In genomic region chr3:125678924-125679323, GRCm38 (mm10) we compare ENCODE assay signal across 9 mouse cellular contexts.
A peak's percentile ranks its signal among the peaks of the same experiment; 100 is the strongest.
DNase-seq lines count a peak whose midpoint lies in the region; ATAC-seq and TF ChIP-seq lines count a peak whose summit lies in the region.
"Had no signal": no experiment of that assay in that cellular context is flagged by ENCODE, and none has a peak within 500 bp of the region (broad histone marks: within the 10 kb centered on the region; RNA-seq: fewer than 3 reads in every experiment).

No protein-coding gene starts in this region.

- H3K4me1 ChIP-seq in kidney, adult 2 months (ENCODE audit: control insufficient read depth, insufficient read depth, low read length), result no peaks in the 10 kb centered on the region
- peaks cover 3% of the 10 kb centered on the region; the same call in 1 of the 2 replicates for H3K4me1 ChIP-seq in embryonic facial prominence, embryonic 13.5 days
- 0 out of 2 replicates have a peak, but pooled peaks cover 4% of the 10 kb centered on the region for H3K4me1 ChIP-seq in neural tube, embryonic 14.5 days (ENCODE audit: control insufficient read depth, insufficient read depth, low read length)
- H3K4me1 ChIP-seq in liver, embryonic 11.5 days (replicated peaks; ENCODE audit: control insufficient read depth, insufficient read depth, low read length), result no peaks in the 10 kb centered on the region

- WGBS in kidney, adult 2 months, result 68% methylated on average over 9 of the region's 9 CpGs
- WGBS in embryonic facial prominence, embryonic 13.5 days, result 46% methylated on average over 9 of the region's 9 CpGs
- WGBS in neural tube, embryonic 14.5 days, result 46% methylated on average over 9 of the region's 9 CpGs
- WGBS in liver, embryonic 11.5 days, result 83% methylated on average over 9 of the region's 9 CpGs

- H3K27ac ChIP-seq in kidney, adult 2 months (ENCODE audit: insufficient read depth, low read depth, low read length), result no peak overlapping the region
- H3K27ac ChIP-seq in embryonic facial prominence, embryonic 13.5 days, result peak overlapping the region; percentile 55; the same call in 1 of the 2 replicates
- H3K27ac ChIP-seq in neural tube, embryonic 14.5 days (ENCODE audit: low read depth, low read length), result no peak overlapping the region
- no peak overlapping the region for H3K27ac ChIP-seq in liver, embryonic 11.5 days (ENCODE audit: low read depth, low read length)

- no peak for DNase-seq in kidney, adult 2 months
- DNase-seq in kidney, adult 18-20 months, result no peak
- peak; percentile 3 to 10 for DNase-seq in kidney, postnatal 4 days
- no peak for DNase-seq in liver, embryonic 11.5 days (ENCODE audit: low spot score)
- DNase-seq in MN1 (ENCODE audit: low spot score), result no peak
- no peak for DNase-seq in lung, adult 18-20 months
- DNase-seq: lung, postnatal 10 days had no signal

- H3K36me3 ChIP-seq in kidney, adult 2 months (ENCODE audit: control insufficient read depth, insufficient read depth, low read length), result no peaks in the 10 kb centered on the region
- H3K36me3 ChIP-seq in embryonic facial prominence, embryonic 13.5 days, result no peaks in the 10 kb centered on the region
- no peaks in the 10 kb centered on the region for H3K36me3 ChIP-seq in neural tube, embryonic 14.5 days (ENCODE audit: control insufficient read depth, insufficient read depth, low read length)
- H3K36me3 ChIP-seq in liver, embryonic 11.5 days (ENCODE audit: control insufficient read depth, insufficient read depth, low read length), result no peaks in the 10 kb centered on the region

- peak; percentile 79; the same call in 1 of the 2 replicates for ATAC-seq in embryonic facial prominence, embryonic 13.5 days (ENCODE audit: insufficient number of reproducible peaks, insufficient read depth, low FRiP score, low TSS enrichment, low read depth)
- peak; percentile 88 for ATAC-seq in neural tube, embryonic 14.5 days (ENCODE audit: low read depth)
- ATAC-seq in liver, embryonic 11.5 days (replicated peaks; ENCODE audit: low FRiP score), result no peak

- TF ChIP-seq CTCF in kidney, adult 2 months (conservative IDR thresholded peaks at IDR 0.05; ENCODE audit: insufficient read depth, insufficient read length, low read depth, low read length), result no peak

- no peaks in the 10 kb centered on the region for H3K27me3 ChIP-seq in kidney, adult 2 months (replicated peaks; ENCODE audit: control insufficient read depth, insufficient read depth, low read length)
- no peaks in the 10 kb centered on the region for H3K27me3 ChIP-seq in embryonic facial prominence, embryonic 13.5 days
- no peaks in the 10 kb centered on the region for H3K27me3 ChIP-seq in neural tube, embryonic 14.5 days (ENCODE audit: control insufficient read depth, insufficient read depth, low read length)
- H3K27me3 ChIP-seq in liver, embryonic 11.5 days (replicated peaks; ENCODE audit: control insufficient read depth, insufficient read depth, low read length), result no peaks in the 10 kb centered on the region

- TF ChIP-seq POLR2A in kidney, adult 2 months (IDR thresholded peaks at IDR 0.05; ENCODE audit: low read depth, low read length), result no peak

- H3K9ac ChIP-seq in embryonic facial prominence, embryonic 13.5 days, result no peak overlapping the region
- no peak overlapping the region for H3K9ac ChIP-seq in neural tube, embryonic 14.5 days (replicated peaks; ENCODE audit: low read depth, low read length)
- H3K9ac ChIP-seq in liver, embryonic 11.5 days (ENCODE audit: low read depth, low read length), result no peak overlapping the region

- H3K4me3 ChIP-seq in kidney, adult 2 months (ENCODE audit: insufficient read depth, low read depth, low read length), result 0 out of 2 replicates have a peak overlapping the region, but pooled peaks have one; percentile 14
- peak overlapping the region; percentile 23 for H3K4me3 ChIP-seq in embryonic facial prominence, embryonic 13.5 days
- no peak overlapping the region for H3K4me3 ChIP-seq in neural tube, embryonic 14.5 days (ENCODE audit: low read depth, low read length)
- no peak overlapping the region for H3K4me3 ChIP-seq in liver, embryonic 11.5 days (ENCODE audit: low read depth, low read length)

- no peaks in the 10 kb centered on the region for H3K9me3 ChIP-seq in embryonic facial prominence, embryonic 13.5 days
- H3K9me3 ChIP-seq in neural tube, embryonic 14.5 days (ENCODE audit: control insufficient read depth, low read length), result no peaks in the 10 kb centered on the region
- H3K9me3 ChIP-seq in liver, embryonic 11.5 days (ENCODE audit: control insufficient read depth, low read length), result no peaks in the 10 kb centered on the region

- peak overlapping the region; percentile 44 for H3K4me2 ChIP-seq in embryonic facial prominence, embryonic 13.5 days
- H3K4me2 ChIP-seq in neural tube, embryonic 14.5 days (ENCODE audit: low read depth, low read length), result 0 out of 2 replicates have a peak overlapping the region, but pooled peaks have one; percentile 5
- H3K4me2 ChIP-seq in liver, embryonic 11.5 days, result no peak overlapping the region

Comparison
In these comparisons a context has a peak if more than half of its experiments do, and no peak if none do; other contexts are left out.
1. DNase-seq: peak in kidney, postnatal 4 days (2 of 2); none in kidney, adult 2 months (single experiment), kidney, adult 18-20 months (single experiment), liver, embryonic 11.5 days (single experiment), MN1 (single experiment) and lung, adult 18-20 months (0 of 2).
2. H3K4me3 ChIP-seq: peak in kidney, adult 2 months (single experiment) and embryonic facial prominence, embryonic 13.5 days (single experiment); none in neural tube, embryonic 14.5 days (single experiment) and liver, embryonic 11.5 days (single experiment).